Mouse (Mus musculus) skeletal muscle tissue, adult 2 months (tissue): ENCODE measurements around the gene Gcgr.
"Not testable (repeated sequence)": the region's sequence is repeated elsewhere in the genome, so short reads cannot be mapped to it uniquely, and the experiment has no call there.

Source experiments
- DNase-seq: peaks from one replicate; pipeline ENCODE4 v3.0.0-alpha.2; 2012; ENCODE audit warnings: low read depth, low spot score

Gcgr gene

GRCm38 (mm10) chr11:120538485-120538884 lies 8.0 kb downstream of the Gcgr start:
- peak; percentile 94 for DNase-seq

DNA sequence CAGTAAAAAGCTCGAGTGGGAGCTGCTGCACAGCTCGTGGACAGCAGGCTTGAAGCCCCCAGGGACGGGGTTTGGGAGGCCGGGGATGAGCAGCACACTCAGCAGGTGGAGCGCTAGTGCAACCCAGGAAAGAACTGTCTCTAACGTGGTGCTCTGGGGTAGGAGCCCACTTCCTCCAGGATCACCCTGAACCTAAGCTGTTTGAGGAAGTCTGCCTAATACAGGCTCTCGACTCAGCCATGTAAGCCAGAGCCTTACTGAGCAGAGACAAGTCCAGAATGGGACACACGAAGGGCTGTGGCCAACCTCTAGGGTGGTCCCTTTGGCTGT lies 8.4 kb downstream of the Gcgr start:
- DNase-seq = no peak

DNA sequence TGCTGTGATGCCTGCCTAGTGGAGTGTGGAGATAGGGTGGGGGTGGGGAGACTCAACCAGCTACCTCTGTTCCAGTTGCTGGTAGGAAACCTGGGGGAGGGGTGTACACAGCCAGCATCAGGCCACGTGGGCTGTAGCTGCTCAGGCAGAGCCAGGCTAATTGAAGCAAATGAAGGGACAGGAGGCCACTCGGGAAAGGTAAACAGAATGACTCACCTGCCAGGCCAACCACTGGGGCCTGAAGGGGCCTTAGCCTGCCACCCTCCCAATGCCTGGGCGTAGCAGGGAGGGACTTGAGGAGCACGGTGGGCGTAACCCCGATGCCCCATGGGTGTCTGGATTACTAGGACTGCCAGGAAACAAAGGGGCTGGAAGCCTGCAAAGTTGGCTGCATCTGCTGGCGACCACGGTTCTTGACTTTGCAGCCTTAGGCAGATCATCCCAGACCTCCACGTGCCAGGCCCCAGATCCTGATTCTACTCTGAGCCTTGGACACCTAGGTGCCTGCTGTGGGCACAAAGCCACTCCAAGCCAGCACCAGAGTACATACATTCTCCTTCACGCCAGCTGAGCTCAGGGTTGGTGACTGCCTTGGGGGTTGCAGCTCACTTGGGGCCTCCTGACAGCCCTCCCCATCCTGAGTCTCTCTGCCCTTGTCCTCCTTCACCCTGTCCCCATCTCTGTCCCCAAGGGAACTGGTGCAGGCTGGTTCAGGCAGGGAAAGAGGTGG lies 9.0 kb downstream of the Gcgr start:
- DNase-seq = no peak

- no peak for DNase-seq
Measured at GRCm38 (mm10) chr11:120541907-120542306, 11.4 kb downstream of the Gcgr start.

DNA sequence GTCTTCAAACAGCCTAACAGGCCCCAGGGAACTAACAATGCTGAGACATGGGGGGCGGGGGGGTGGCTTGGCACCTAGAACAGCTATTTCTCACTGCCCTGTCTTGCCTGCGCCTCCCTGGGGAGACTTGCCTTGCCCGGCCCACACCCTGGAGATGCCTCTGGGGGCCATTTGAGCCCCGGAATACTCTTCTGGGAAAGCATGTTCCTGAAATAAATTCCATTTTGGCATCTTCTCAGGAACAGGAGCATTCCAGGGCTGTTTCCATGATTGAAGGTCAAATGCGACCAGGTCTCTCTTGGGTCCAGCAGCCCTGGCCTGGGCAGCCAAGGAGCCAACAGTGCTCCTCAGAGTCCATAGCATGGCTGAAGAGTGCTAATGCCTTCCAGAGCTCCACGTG lies 11.9 kb downstream of the Gcgr start:
- no peak for DNase-seq

DNA sequence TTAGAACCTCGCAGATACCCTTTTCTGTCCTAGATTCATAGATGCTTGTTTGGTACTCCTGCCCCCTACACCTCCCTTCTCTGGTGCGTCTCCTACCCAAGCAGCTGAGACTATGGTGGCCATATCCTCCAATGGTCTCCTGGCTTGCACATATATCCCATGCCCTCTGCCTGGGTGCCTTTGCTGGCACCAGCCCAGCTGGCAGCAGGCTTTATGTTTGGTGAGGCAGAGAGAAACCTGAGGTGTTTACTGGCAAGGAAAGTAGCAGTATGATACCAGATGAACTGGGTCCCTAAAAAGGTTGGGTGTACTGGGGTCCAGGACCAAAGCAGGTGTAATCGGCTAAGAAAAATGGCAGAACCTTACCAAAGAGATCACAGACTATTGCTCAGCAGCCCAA lies 15.5 kb downstream of the Gcgr start:
- no peak for DNase-seq

GRCm38 (mm10) chr11:120547469-120547868 lies 17.0 kb downstream of the Gcgr start:
- DNase-seq = no peak

DNA sequence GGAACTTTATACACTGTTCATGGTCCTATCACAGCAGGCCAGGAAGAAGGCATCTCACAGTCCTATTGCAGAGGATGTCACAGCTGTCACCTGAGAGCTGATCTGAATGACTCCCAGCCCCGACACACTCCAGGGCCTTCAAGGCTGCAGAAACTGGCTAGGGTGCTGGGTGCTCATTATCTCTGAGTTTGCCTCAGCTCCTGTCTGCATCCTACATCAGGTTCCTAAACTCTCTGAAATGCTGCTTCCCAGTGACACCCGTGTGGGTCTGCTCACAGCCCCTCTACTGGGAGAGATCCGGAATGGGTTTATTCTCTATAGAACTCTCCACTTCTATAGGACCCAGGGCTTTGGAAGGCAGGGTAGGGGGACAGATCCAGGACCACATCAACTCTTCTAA lies 17.7 kb downstream of the Gcgr start:
- no peak for DNase-seq

DNA sequence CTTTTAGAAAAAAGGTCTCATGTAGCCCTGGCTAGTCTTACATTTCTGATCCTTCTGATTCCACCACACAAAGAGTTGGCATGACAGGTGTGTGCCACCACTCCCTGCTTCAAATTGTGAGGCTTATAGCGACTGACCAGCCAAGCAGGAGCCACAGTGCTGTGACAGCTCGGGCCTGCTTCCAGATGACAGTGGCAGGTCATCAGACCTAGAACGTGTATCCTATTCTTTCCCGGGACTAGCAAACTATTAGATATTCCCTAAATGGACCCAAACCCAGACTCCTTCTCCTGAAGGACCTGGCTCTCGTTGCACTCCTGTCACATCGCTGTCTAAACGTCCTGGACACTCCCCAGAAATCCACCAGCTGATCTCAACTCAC lies 18.3 kb downstream of the Gcgr start:
- no peak for DNase-seq

GRCm38 (mm10) chr11:120549168-120549945 lies 18.9 kb downstream of the Gcgr start, which contains the start of gene Mcrip1:
Gene Mcrip1 (minus strand): TSS chr11:120549727.
- DNase-seq = peak; percentile 91

GRCm38 (mm10) chr11:120549986-120550809 lies 19.7 kb downstream of the Gcgr start:
- DNase-seq = no peak

DNA sequence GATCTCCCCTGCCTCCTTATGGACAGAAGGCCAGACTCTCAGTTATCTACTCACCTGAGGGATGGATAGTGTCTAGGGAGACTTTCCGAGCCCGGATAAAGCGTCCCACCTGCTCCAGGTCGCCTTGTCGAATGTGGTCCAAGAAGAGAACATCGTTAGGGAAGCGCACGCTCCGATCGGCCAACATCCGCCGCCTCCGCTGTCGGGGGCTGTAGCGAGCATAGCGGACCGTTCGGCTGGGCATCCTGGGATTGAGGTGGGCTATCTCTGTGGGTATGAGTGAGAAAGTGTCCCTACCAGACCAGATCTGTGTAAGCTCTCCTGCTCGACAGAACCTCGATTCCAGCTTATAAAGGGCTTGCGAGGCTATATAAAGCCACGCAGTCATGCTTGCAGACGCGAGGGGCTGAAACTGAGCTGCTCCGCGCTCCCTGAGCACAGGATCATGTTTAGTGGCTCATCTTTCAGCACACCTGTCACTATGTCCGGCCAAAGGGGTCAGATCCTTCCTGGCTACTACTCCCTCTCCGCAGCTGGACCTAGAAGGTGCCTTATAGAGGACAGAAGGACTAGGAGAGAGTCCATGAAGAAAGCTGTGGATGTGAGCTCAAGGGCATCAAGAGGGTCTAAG lies 20.4 kb downstream of the Gcgr start, which contains the start of gene Ppp1r27:
TSS of gene Ppp1r27 (minus strand) at position 323 of the 631 bp plus-strand sequence.
- DNase-seq = peak; percentile 94

- no peak for DNase-seq
Measured at GRCm38 (mm10) chr11:120552736-120553135, 22.2 kb downstream of the Gcgr start.

GRCm38 (mm10) chr11:120554834-120555233 lies 24.3 kb downstream of the Gcgr start:
- DNase-seq = no peak

DNA sequence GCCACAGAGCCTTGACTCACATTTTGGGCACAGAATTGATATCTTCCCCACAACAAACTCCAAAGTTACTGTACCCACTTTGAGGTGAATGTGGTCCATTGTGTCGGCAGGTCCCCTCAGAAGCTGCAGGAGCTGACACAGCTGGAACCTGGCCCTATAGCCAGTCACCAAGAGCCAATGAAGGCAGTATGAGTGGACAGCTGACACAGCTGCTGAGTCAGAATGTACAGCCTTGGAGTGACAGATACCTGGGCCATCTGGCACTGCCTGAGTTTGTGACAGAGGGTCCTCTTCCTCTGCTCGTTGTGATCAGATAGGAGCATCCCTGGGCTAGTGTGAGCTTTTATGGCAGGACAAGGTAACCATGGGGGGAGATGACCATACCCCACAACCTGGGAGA lies 24.8 kb downstream of the Gcgr start:
- DNase-seq = no peak

DNA sequence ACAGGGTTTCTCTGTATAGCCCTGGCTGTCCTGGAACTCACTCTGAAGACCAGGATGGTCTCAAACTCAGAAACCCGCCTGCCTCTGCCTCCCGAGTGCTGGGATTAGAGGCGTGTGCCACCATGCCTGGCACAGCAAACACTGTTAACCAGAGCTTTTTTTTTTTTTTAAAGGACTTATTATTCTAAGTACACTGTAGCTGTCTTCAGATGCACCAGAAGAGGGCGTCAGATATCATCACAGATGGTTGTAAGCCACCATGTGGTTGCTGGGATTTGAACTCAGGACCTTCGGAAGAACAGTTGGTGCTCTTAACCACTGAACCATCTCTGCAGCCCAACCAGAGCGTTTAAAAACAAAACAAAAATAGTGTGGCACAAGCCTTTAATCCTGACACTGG lies 28.3 kb downstream of the Gcgr start:
- not testable (repeated sequence) for DNase-seq

- DNase-seq = no peak
Measured at GRCm38 (mm10) chr11:120560952-120561728, 30.6 kb downstream of the Gcgr start.

DNA sequence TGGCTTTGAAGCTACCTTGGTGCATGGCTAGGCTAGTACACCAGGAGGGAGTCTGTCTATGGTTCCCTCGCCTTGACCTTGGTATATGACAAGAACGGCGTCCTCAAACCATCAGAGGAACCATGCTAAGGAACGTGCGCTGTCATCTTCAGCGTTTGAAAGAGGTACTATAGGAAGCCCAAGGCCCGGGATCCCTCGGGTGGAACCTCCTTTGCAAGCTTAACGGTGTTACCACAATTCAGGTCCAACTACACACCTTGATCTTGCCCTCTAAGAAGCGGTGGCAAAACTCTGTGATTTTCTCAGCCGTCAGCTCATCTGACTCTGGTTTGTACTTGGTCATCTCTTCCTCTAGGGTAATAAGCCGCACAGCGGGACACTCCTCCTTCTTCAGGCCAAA lies 32.5 kb downstream of the Gcgr start:
- no peak for DNase-seq

DNA sequence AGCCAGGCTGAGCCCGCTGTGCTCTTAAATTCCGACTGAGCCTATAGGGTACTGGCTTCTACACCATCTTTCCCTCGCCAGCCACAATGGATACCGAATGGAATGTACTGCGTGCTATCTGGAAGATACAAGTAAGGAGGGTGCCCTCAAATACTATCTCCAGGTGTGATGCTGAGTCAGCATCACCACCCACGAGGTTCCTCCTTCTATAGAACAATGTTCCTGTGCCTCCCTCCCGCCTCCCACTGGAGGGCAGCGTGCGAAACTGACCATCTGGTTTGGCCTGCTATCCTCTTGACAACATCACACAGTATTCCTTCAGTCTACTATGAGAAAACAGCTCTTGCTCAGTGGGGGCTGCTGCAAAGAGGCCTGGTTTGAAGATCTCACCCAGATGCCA lies 34.6 kb downstream of the Gcgr start:
- no peak for DNase-seq

DNA sequence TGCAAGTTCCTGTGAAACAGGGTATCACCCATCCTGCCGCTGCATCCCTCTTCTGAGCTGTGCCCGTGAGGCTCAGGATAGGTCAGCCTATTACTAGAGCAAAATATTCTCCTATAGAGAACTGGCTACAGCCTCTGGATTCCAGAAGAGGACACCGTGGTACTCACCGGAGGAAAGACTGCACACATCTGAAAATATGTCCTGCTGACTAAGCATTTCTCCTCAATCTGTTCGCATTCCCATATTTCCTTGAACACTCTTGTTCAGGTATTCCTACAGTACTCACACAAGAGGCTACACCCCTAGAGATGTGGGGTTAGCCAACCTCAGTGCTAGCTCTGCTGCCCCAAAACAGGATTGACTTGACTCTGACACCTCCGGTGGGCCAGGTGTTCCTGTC lies 37.8 kb downstream of the Gcgr start:
- DNase-seq = no peak

- DNase-seq = no peak
Measured at GRCm38 (mm10) chr11:120571122-120571521, 40.6 kb downstream of the Gcgr start.
